Mouse (Mus musculus): ENCODE measurements around the gene Gas7.

Gene Gas7

DNA sequence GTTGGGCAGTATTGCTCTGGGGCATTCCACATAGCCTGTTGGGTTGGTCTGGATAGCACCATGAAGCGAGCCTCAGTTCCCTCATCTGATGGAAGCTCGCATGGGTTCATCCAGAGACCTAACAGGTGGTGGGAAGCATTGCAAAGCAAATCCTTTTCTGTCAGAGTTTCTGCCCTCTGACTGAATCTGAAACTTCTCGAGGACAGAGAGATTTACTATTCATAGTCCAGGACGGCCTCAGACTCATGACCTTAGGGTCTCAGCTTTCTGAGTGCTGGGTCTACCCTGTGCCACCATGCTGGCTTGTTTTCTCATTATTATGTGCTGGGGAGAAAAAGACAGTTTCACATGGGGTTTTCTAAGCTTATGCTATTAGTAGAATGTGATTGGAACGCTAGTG, 122.2 kb downstream of the Gas7 start:
- DNase-seq (ENCODE audit: low spot score), result no peak

- no peak for DNase-seq (ENCODE audit: low spot score)
Measured at GRCm38 (mm10) chr11:67577994-67578393, 122.8 kb downstream of the Gas7 start.

GRCm38 (mm10) chr11:67579136-67579535, 123.9 kb downstream of the Gas7 start:
- DNase-seq (ENCODE audit: low spot score), result no peak

DNA sequence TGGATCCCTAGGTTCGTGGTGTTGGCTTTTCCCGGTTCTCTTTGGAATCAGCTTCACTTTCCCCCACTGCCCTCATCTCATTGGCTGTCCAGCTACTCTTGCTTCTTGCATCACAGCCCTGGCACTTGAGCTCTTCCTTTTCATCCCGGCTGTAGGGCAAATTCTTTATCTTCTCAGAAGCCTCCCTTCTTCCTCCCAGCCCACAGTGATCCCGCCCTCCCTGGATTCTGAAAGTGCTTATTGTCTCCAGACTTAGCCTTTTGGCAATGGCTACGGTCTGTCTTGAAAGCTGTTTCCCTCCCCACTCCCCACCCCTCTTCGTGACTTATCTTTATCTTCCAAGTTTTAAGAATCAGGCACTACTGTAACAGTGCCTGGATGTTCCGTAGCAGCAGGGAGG, 126.3 kb downstream of the Gas7 start:
- peak; percentile 36 for DNase-seq (ENCODE audit: low spot score)

DNA sequence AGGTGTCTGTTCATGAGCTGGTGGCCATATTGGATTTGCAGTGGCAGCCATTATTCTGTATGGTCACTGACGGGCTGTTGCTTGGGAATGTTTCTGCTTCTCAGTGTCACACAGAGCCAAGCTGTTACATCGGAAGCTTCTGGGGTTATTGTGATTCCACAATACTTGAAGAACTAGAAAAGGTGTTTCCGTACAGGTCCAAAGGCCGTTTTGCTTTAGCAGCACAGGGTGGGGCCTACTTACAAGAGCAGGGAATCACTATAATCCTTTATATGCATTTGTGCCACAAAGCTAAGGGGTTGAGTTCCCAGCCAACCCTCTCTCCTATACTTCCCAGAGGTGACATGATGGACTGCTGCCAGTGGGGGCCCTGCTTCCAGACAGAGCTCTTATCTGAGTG, 127.3 kb downstream of the Gas7 start:
- DNase-seq (ENCODE audit: low spot score), result no peak

DNA sequence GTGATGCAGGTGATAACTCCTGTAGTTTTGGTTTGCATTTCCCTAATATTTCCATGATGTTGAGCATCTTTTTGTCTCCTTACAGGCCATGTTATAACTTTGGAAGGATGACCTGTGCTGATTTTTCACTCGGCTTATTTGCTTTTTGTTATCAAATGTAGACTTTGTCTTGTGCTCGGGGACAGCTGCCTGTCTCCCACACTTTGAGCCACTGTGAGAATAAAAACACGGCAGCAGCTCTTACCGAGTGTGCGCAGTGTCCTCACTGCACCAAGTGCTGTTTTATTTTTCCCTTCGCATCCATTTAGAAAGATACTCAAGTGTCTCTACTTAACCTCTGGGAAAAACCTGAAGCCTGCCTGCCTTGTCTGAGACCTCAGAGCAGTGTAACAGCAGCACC, 129.8 kb downstream of the Gas7 start:
- DNase-seq (ENCODE audit: low spot score), result no peak

GRCm38 (mm10) chr11:67585629-67586028, 130.4 kb downstream of the Gas7 start:
- no peak for DNase-seq (ENCODE audit: low spot score)

DNA sequence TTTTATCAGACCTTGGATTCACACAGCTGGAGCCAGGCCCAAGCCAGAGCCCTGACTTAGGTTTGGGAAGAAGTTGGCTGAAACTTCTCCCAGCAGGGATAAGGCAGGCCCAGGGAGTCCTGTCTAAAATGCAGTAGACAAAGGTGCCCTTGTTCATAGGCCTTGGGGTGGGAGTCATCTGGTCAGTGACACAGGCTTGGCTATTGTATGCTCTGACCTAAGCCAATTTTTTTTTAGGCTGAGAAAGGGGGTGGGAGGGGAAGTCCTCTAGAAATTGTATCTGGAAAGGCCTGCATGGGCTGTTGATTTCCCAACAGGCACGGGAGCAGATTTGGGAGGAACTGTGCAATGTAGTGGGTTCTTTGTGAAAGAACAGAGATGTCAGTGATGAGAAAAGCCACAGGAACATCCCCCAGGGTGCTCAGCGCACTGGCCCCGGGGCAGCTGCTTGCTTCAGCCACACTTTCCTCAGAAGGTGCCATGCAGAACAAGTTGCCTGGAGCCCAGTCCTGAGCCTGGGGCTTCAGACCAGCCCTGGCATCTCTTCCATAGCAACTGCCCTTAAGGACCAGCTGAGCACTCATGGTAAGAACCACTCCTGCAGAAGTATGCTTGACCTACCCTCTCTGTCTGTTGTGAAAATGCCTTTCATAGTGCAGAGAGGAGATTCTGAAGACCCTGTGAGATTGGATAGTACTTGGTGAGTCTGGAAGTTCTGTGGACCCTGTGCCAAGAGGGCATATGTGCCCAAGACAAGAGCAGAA, 131.2 kb downstream of the Gas7 start:
- peak; percentile 34 for DNase-seq (ENCODE audit: low spot score)

GRCm38 (mm10) chr11:67588196-67588827, 133.1 kb downstream of the Gas7 start:
- no peak for DNase-seq (ENCODE audit: low spot score)

DNA sequence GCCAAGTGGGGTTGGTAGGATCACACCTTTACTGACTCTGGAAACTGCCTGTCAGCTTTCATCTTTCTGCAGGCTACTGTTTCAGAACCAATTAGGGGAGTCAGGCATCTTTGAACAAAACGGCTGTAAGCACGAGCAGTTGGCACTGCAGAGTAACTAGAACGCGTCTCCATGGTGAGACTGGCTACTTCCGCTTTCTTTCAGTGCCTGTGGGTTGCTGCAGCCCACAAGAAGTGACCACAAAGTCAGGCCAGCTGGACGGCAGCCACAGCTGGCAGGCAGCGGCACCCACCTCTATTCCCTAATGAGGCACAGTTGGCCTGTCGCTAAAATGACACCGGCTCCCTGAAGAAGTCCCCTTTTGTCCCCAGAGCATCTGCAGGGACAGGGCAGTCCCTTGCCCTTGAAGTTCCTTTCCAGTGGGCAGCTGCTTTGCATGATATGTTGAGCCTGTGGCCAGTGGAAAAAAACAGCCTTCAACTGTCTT, 133.6 kb downstream of the Gas7 start:
- DNase-seq (ENCODE audit: low spot score), result peak; percentile 27

DNA sequence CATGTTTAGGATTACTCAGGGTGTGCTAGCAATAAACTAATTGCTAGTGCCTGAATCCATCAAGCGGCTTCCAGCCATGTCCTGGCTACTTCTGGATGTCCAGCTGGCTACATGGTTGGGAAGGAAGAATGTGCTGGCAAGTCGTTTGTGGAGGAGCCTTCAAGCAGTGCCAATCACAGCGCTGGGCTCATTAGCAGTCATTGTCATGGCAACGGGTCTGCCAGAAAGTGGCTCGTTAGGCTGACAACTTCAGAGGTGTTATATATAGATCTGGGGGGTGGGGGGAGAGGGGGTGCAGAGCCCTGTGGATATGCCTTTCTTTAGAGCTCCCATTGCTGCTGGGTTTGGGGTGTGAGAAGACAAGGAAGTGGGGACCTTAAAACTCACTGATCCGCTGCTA, 141.0 kb downstream of the Gas7 start:
- no peak for DNase-seq (ENCODE audit: low spot score)

- DNase-seq (ENCODE audit: low spot score), result no peak
Measured at GRCm38 (mm10) chr11:67596856-67597255, 141.6 kb downstream of the Gas7 start.

DNA sequence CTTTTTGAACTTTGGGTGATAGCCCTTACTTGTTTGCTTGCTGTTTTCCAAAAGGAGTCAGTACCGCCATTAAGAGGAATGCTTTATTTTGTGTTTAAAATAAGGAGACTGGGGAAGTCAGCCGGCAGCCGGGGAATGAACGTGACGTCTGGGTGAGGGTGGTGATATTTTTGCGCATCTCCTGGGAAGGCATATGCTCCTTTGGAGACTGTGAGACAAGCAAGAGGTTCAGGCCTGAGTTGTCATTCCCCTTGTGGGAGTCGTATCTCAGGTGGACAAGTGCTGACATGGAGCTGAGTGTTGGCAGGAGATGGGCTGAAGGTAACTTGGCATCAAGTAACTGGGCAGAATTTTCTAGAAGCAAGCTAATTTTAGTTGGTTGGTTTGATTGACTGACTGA, 142.2 kb downstream of the Gas7 start:
- DNase-seq (ENCODE audit: low spot score), result no peak

GRCm38 (mm10) chr11:67599141-67599540, 143.9 kb downstream of the Gas7 start:
- no peak for DNase-seq (ENCODE audit: low spot score)

- no peak for DNase-seq (ENCODE audit: low spot score)
Measured at GRCm38 (mm10) chr11:67600710-67601430, 145.6 kb downstream of the Gas7 start.

DNA sequence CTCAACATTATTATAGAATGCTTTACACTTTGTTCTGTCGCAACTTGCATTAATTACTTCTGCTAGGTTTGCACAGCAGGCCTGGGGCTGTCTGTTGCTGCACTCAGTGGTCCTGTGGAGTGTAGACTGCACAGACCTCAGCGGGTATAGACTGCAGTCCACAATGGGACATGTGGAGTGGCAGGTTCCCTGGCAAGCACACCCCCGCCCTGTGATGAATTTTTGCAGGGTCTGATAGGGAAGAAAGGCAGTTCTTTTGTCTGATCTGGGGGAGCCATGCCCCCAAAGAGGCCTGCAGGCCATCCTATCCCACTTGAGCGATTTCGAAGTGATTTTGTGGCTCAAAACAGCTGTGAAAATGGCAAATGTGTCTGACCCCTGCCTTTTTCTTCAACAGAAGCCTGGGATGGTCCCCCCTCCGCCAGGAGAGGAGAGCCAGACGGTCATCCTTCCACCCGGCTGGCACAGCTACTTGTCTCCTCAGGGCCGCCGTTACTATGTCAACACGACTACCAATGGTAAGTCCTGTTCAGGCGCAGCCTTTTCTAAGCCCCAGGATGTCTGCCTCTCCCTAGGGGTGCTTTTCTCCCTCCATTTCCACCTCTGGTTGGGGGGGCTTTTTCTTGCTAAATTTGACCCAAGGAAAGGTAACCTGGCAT, 147.6 kb downstream of the Gas7 start:
- no peak for DNase-seq (ENCODE audit: low spot score)

GRCm38 (mm10) chr11:67604481-67604880, 149.2 kb downstream of the Gas7 start:
- no peak for DNase-seq (ENCODE audit: low spot score)

DNA sequence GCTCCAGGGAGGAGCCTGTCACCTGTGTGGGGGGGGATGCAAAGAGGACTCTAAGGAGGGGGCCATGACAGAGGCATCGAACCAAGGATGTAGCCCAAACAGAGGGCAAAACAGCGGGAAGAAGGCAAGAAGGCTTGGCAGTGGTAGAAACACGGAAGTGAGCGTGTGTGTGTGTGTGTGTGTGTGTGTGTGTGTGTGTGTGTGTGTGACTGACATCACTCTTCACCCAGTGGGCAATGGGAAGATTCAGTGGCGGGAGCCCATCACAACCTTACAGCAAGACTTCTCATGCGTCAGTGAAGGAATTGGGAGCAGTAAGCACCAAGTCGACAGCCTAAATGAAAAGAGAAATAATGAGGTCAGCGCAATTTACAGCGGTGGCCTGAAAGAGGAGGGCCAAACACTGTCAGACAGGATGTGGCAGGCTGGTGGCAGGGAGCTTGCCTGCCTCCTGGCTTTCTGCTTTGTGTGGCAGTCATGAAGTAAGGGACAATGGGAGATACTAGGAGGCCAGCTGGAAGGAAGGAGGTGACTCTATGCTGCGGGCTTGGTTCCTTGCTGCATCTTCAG, 153.0 kb downstream of the Gas7 start:
- DNase-seq (ENCODE audit: low spot score), result no peak

- DNase-seq (ENCODE audit: low spot score), result no peak
Measured at GRCm38 (mm10) chr11:67612158-67612839, 157.1 kb downstream of the Gas7 start.

- no peak for DNase-seq (ENCODE audit: low spot score)
Measured at GRCm38 (mm10) chr11:67616557-67617239, 161.5 kb downstream of the Gas7 start.

GRCm38 (mm10) chr11:67622340-67622739, 167.1 kb downstream of the Gas7 start:
- DNase-seq (ENCODE audit: low spot score), result no peak
